7 mouse cellular contexts compared by ENCODE assay signal in the genomic region with DNA sequence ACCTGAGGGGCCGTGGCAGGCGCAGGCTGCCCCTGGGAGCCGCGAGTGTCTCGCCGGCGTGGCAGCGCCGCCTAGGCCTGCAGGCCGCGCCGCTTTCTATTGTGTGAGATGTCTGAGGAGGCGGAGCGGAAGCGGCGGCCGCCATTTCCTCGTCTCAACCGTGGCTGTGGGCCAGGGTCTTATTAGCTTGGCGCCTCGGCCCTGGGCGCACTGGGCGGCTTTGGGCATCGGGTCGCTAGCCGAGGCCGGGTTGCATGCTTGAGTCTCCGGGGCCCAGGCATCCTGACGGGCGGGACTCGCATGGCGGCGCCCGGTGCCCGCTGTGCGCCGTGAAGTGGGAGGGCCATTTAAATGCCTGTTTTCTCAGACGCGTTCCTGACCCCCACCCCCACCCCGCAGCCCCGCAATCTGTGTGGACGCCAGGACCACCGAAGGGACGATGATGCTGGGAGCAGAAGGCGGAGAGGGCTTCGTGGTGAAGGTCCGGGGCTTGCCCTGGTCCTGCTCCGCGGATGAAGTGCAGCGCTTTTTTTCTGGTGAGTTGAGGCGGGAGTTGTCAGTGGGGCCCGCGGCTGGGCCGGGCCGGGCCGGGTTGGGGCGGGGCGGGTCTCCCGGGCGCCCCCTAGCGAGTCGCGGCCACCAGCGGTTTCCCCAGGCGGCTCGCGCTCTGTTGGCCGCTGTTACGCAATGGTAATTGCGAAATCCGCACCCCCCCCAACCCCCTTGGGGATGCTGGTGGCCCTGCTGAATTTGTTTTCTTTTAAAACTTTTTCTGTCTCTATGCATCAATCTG. TPM values are rescaled to one million over a fixed set of nuclear protein-coding genes. Genes with fewer than 3 reads are reported as not detected.
DNase-seq lines count a peak whose midpoint lies in the region; ATAC-seq and TF ChIP-seq lines count a peak whose summit lies in the region.

No protein-coding gene starts in this region.

- DNase-seq in adrenal gland, postnatal 10 days: peak; percentile 96
- DNase-seq in embryo, embryonic 9.5 days (ENCODE audit: extremely low spot score): peak; percentile 88
- peak; percentile 88 to 91 for DNase-seq in gastrocnemius, postnatal 4 days (ENCODE audit: low spot score in 2 of 2)
- peak; percentile 86 for DNase-seq in left cerebral cortex, postnatal 4 days
- DNase-seq in midbrain, embryonic 11.5 days (ENCODE audit: low spot score, missing footprints): peak; percentile 98
- DNase-seq in right cerebral cortex, postnatal 4 days: peak; percentile 88

- ATAC-seq in intestine, postnatal 0 days: peak; percentile 82
- peak; percentile 83 for ATAC-seq in midbrain, embryonic 11.5 days (ENCODE audit: low FRiP score)

- peak overlapping the region; percentile 98 for H3K27ac ChIP-seq in intestine, postnatal 0 days (ENCODE audit: low read depth, low read length)
- H3K27ac ChIP-seq in midbrain, embryonic 11.5 days (ENCODE audit: low read depth, low read length): peak overlapping the region; percentile 98

- H3K9me3 ChIP-seq in intestine, postnatal 0 days (ENCODE audit: control insufficient read depth): no peaks in the 10 kb centered on the region
- no peaks in the 10 kb centered on the region for H3K9me3 ChIP-seq in midbrain, embryonic 11.5 days (ENCODE audit: control insufficient read depth, low read length)

- TF ChIP-seq CTCF in intestine, postnatal 0 days (IDR thresholded peaks at IDR 0.05; ENCODE audit: low read depth): peak; percentile 86

- peak overlapping the region; percentile 78 for H3K4me3 ChIP-seq in intestine, postnatal 0 days (ENCODE audit: low read depth, low read length)
- H3K4me3 ChIP-seq in midbrain, embryonic 11.5 days (ENCODE audit: low read depth, low read length): peak overlapping the region; percentile 96

- peak overlapping the region; percentile 96 for H3K9ac ChIP-seq in intestine, postnatal 0 days (ENCODE audit: low read depth, low read length)
- peak overlapping the region; percentile 100 for H3K9ac ChIP-seq in midbrain, embryonic 11.5 days (ENCODE audit: low read length)

- peaks cover 16% of the 10 kb centered on the region for H3K36me3 ChIP-seq in intestine, postnatal 0 days (ENCODE audit: control insufficient read depth, insufficient read depth)
- peaks cover 13% of the 10 kb centered on the region; the same call in 1 of the 2 replicates for H3K36me3 ChIP-seq in midbrain, embryonic 11.5 days (ENCODE audit: control insufficient read depth, insufficient read depth, low read length)

- intact Hi-C loops in left cerebral cortex, postnatal 4 days (cut with DNase I): no loop called here

- under 1% methylated on average over 71 of the region's 71 CpGs for WGBS in intestine, postnatal 0 days
- WGBS in midbrain, embryonic 11.5 days: under 1% methylated on average over 68 of the region's 71 CpGs

- H3K4me2 ChIP-seq in intestine, postnatal 0 days (replicated peaks; ENCODE audit: low read depth): peak overlapping the region; percentile 91
- peak overlapping the region; percentile 97 for H3K4me2 ChIP-seq in midbrain, embryonic 11.5 days

- H3K4me1 ChIP-seq in intestine, postnatal 0 days (replicated peaks; ENCODE audit: control insufficient read depth, insufficient read depth, low read length): 0 out of 2 replicates have a peak, but pooled peaks cover 2% of the 10 kb centered on the region
- H3K4me1 ChIP-seq in midbrain, embryonic 11.5 days (ENCODE audit: control insufficient read depth, insufficient read depth, low read length): peaks cover 28% of the 10 kb centered on the region

- H3K27me3 ChIP-seq in intestine, postnatal 0 days (replicated peaks; ENCODE audit: control insufficient read depth, insufficient read depth, low read length): no peaks in the 10 kb centered on the region
- peaks cover 6% of the 10 kb centered on the region for H3K27me3 ChIP-seq in midbrain, embryonic 11.5 days (ENCODE audit: control insufficient read depth, insufficient read depth, low read length)

RNA-seq across cellular contexts. Expression of a gene that starts 1.3 kb away (rescaled TPM):
- total RNA-seq in adrenal gland, postnatal 10 days (2021): 100 to 1,000 TPM; 205 to 288 TPM
- total RNA-seq in gastrocnemius, postnatal 4 days (2021): 100 to 1,000 TPM; 217 to 271 TPM
- 111 and 112 TPM in 2 replicates for polyA plus RNA-seq in intestine, postnatal 0 days (2015; fragmentation: Nextera tagmentation; extraction: Ambion mirVana)
- 100 to 1,000 TPM; 508 to 515 TPM for total RNA-seq in left cerebral cortex, postnatal 4 days (2021)
- 848 and 902 TPM in 2 replicates for polyA plus RNA-seq in midbrain, embryonic 11.5 days (2014; fragmentation: Nextera tagmentation; extraction: Ambion mirVana)

RNA-seq across cellular contexts. Expression of a gene that starts 23.8 kb away (rescaled TPM):
- not detected for total RNA-seq in adrenal gland, postnatal 10 days (2021)
- total RNA-seq in gastrocnemius, postnatal 4 days (2021): not detected
- 0.17 and 0.30 TPM in 2 replicates for polyA plus RNA-seq in intestine, postnatal 0 days (2015; fragmentation: Nextera tagmentation; extraction: Ambion mirVana)
- total RNA-seq in left cerebral cortex, postnatal 4 days (2021): not detected
- not detected in 2 replicates for polyA plus RNA-seq in midbrain, embryonic 11.5 days (2014; fragmentation: Nextera tagmentation; extraction: Ambion mirVana)

RNA-seq across cellular contexts. Expression of a gene that starts 52.6 kb away (rescaled TPM):
- 100 to 1,000 TPM; 304 to 310 TPM for total RNA-seq in adrenal gland, postnatal 10 days (2021)
- total RNA-seq in gastrocnemius, postnatal 4 days (2021): 100 to 1,000 TPM; 216 to 225 TPM
- polyA plus RNA-seq in intestine, postnatal 0 days (2015; fragmentation: Nextera tagmentation; extraction: Ambion mirVana): 181 and 187 TPM in 2 replicates
- 100 to 1,000 TPM; 377 to 394 TPM for total RNA-seq in left cerebral cortex, postnatal 4 days (2021)
- 237 and 254 TPM in 2 replicates for polyA plus RNA-seq in midbrain, embryonic 11.5 days (2014; fragmentation: Nextera tagmentation; extraction: Ambion mirVana)

RNA-seq across cellular contexts. Expression of a gene that starts 52.8 kb away (rescaled TPM):
- total RNA-seq in adrenal gland, postnatal 10 days (2021): 10 to 100 TPM; 24.0 to 25.3 TPM
- total RNA-seq in gastrocnemius, postnatal 4 days (2021): 10 to 100 TPM; 22.3 to 23.5 TPM
- polyA plus RNA-seq in intestine, postnatal 0 days (2015; fragmentation: Nextera tagmentation; extraction: Ambion mirVana): 19.1 and 21.1 TPM in 2 replicates
- total RNA-seq in left cerebral cortex, postnatal 4 days (2021): 10 to 100 TPM; 21.3 to 22.5 TPM
- polyA plus RNA-seq in midbrain, embryonic 11.5 days (2014; fragmentation: Nextera tagmentation; extraction: Ambion mirVana): 24.7 and 27.3 TPM in 2 replicates

Comparison
In these comparisons a context has a peak if more than half of its experiments do, and no peak if none do; other contexts are left out.
1. Peak in every context shown above with its lines: DNase-seq, ATAC-seq, H3K4me3 ChIP-seq and H3K27ac ChIP-seq.